Mouse (Mus musculus) MEL (cell line): ENCODE measurements around the gene Ckap5. TPM values are rescaled to one million over a fixed set of nuclear protein-coding genes. Genes with fewer than 3 reads are reported as not detected.

ENCODE experiments used
- DNase-seq: peaks from one replicate; pipeline ENCODE4 v3.0.0; 2011; ENCODE audit warnings: low read depth, low spot score
- H3K27ac ChIP-seq: 2 replicates; pipeline ENCODE4 v1.5.1; 2012; ENCODE audit warnings: low read depth, mild to moderate bottlenecking, control low read depth, low read length, moderate library complexity; ENCODE audit not compliant: control insufficient read depth
- H3K27me3 ChIP-seq, 2 experiments: fragments of 150-350 bp in 1 of 2; sonication (generic) in 1 of 2; 2 replicates each; pipeline ENCODE4 v1.6.1; 2012; ENCODE audit warnings: low read length in 2 of 2, mild to moderate bottlenecking in 2 of 2, improper control_type of control experiment in 1 of 2, moderate library complexity in 1 of 2; ENCODE audit not compliant: insufficient read depth in 2 of 2, control insufficient read depth in 1 of 2
- H3K36me3 ChIP-seq, 2 experiments: 2 replicates each; pipeline ENCODE4 v1.6.1; 2012 to 2014; ENCODE audit warnings: low read length in 2 of 2, improper control_type of control experiment in 1 of 2, inconsistent platforms in 1 of 2, mild to moderate bottlenecking in 1 of 2; ENCODE audit not compliant: insufficient read depth in 2 of 2, control insufficient read depth in 1 of 2
- H3K4me1 ChIP-seq, 2 experiments: fragments of 150-350 bp in 1 of 2; sonication (generic) in 1 of 2; 2 replicates each; pipeline ENCODE4 v1.6.1; 2012; ENCODE audit warnings: low read length in 2 of 2, improper control_type of control experiment in 1 of 2, mild to moderate bottlenecking in 1 of 2; ENCODE audit not compliant: insufficient read depth in 2 of 2, control insufficient read depth in 1 of 2
- H3K4me3 ChIP-seq, 2 experiments: fragments of 150-350 bp in 1 of 2; sonication (generic) in 1 of 2; 2 replicates each; pipeline ENCODE4 v1.5.1; 2012; ENCODE audit warnings: low read depth in 2 of 2, low read length in 2 of 2, mild to moderate bottlenecking in 2 of 2, moderate library complexity in 2 of 2, control low read depth in 1 of 2, improper control_type of control experiment in 1 of 2; ENCODE audit not compliant: control insufficient read depth in 1 of 2, insufficient read depth in 1 of 2
- H3K79me2 ChIP-seq: 2 replicates; pipeline ENCODE4 v1.6.1; 2012; ENCODE audit warnings: mild to moderate bottlenecking, low read length, moderate library complexity; ENCODE audit not compliant: control insufficient read depth, poor library complexity, insufficient read depth
- H3K9ac ChIP-seq: 2 replicates; pipeline ENCODE4 v1.6.1; 2012; ENCODE audit warnings: low read depth, mild to moderate bottlenecking, control low read depth, low read length, moderate library complexity; ENCODE audit not compliant: control insufficient read depth, poor library complexity, severe bottlenecking
- H3K9me3 ChIP-seq: fragments of 150-350 bp; sonication (generic); replicated peaks from 2 replicates; pipeline ENCODE4 v1.6.1; 2012; ENCODE audit warnings: mild to moderate bottlenecking, low read length, improper control_type of control experiment, moderate library complexity; ENCODE audit not compliant: insufficient read depth
- CHD1 ChIP-seq: IDR thresholded peaks from 2 replicates; pipeline ENCODE4 v1.6.1; 2012; ENCODE audit warnings: low read depth, mild to moderate bottlenecking, inconsistent platforms, low read length, improper control_type of control experiment
- CTCF ChIP-seq, 3 experiments: IDR thresholded peaks in 2 of 3; conservative IDR thresholded peaks in 1 of 3; 2 replicates each; pipeline ENCODE4 v1.5.1; 2011 to 2012; ENCODE audit warnings: low read length in 3 of 3, low read depth in 2 of 3, mild to moderate bottlenecking in 2 of 3, improper control_type of control experiment in 1 of 3, inconsistent platforms in 1 of 3, mixed read lengths in 1 of 3, moderate library complexity in 1 of 3; ENCODE audit not compliant: control insufficient read depth in 1 of 3, insufficient read depth in 1 of 3, poor library complexity in 1 of 3, severe bottlenecking in 1 of 3
- E2F4 ChIP-seq: IDR thresholded peaks from 2 replicates; pipeline ENCODE4 v1.6.1; 2011; ENCODE audit warnings: low read depth, low read length, improper control_type of control experiment, borderline replicate concordance
- ELF1 ChIP-seq: IDR thresholded peaks from 2 replicates; pipeline ENCODE4 v1.6.1; 2014; ENCODE audit warnings: low read depth, mild to moderate bottlenecking, inconsistent platforms, low read length, improper control_type of control experiment, moderate library complexity
- ETS1 ChIP-seq: IDR thresholded peaks from 2 replicates; pipeline ENCODE4 v1.6.1; 2012; ENCODE audit warnings: low read depth, mild to moderate bottlenecking, inconsistent platforms, low read length, improper control_type of control experiment, moderate library complexity
- GATA1 ChIP-seq: IDR thresholded peaks from 2 replicates; pipeline ENCODE4 v1.6.1; 2011; ENCODE audit warnings: low read depth, low read length, improper control_type of control experiment
- HCFC1 ChIP-seq: IDR thresholded peaks from 2 replicates; pipeline ENCODE4 v1.6.1; 2012; ENCODE audit warnings: low read depth, mild to moderate bottlenecking, inconsistent platforms, low read length, improper control_type of control experiment, moderate library complexity
- JUND ChIP-seq: IDR thresholded peaks from 2 replicates; pipeline ENCODE4 v1.6.1; 2011; ENCODE audit warnings: low read depth, mild to moderate bottlenecking, improper control_type of control experiment, low read length
- KAT2A ChIP-seq: conservative IDR thresholded peaks from 2 replicates; pipeline ENCODE4 v1.6.1; 2012; ENCODE audit warnings: low read depth, low read length, improper control_type of control experiment, inconsistent platforms
- MAFK ChIP-seq: IDR thresholded peaks from 2 replicates; pipeline ENCODE4 v1.6.1; 2011; ENCODE audit warnings: low read depth, mild to moderate bottlenecking, low read length, improper control_type of control experiment, borderline replicate concordance
- MAZ ChIP-seq: IDR thresholded peaks from 2 replicates; pipeline ENCODE4 v1.6.1; 2012; ENCODE audit warnings: low read depth, mild to moderate bottlenecking, inconsistent platforms, low read length, improper control_type of control experiment
- MXI1 ChIP-seq: IDR thresholded peaks from 2 replicates; pipeline ENCODE4 v1.6.1; 2011; ENCODE audit warnings: mild to moderate bottlenecking, low read depth, low read length, improper control_type of control experiment
- MYC ChIP-seq: IDR thresholded peaks from 2 replicates; pipeline ENCODE4 v1.6.1; 2011; ENCODE audit warnings: low read depth, mild to moderate bottlenecking, low read length, improper control_type of control experiment, moderate library complexity
- NELFE ChIP-seq: IDR thresholded peaks from 2 replicates; pipeline ENCODE4 v1.6.1; 2011; ENCODE audit warnings: low read depth, low read length, improper control_type of control experiment
- NRF1 ChIP-seq: IDR thresholded peaks from 2 replicates; pipeline ENCODE4 v1.6.1; 2014; ENCODE audit warnings: low read depth, mild to moderate bottlenecking, inconsistent platforms, low read length, improper control_type of control experiment, moderate library complexity; ENCODE audit not compliant: poor library complexity, insufficient read depth, severe bottlenecking
- POLR2A ChIP-seq, 2 experiments: IDR thresholded peaks; 2 replicates each; pipeline ENCODE4 v1.6.1; 2011 to 2012; ENCODE audit warnings: low read length in 2 of 2, mild to moderate bottlenecking in 2 of 2, control low read depth in 1 of 2, improper control_type of control experiment in 1 of 2, low read depth in 1 of 2, moderate library complexity in 1 of 2; ENCODE audit not compliant: control insufficient read depth in 1 of 2, insufficient read depth in 1 of 2, poor library complexity in 1 of 2
- POLR2AphosphoS5 ChIP-seq: IDR thresholded peaks from 2 replicates; pipeline ENCODE4 v1.6.1; 2012; ENCODE audit warnings: low read depth, borderline replicate concordance, mild to moderate bottlenecking, inconsistent platforms, low read length, moderate library complexity, mixed read lengths
- RAD21 ChIP-seq: IDR thresholded peaks from 2 replicates; pipeline ENCODE4 v1.6.1; 2011; ENCODE audit warnings: mild to moderate bottlenecking, low read depth, low read length, improper control_type of control experiment
- RCOR1 ChIP-seq: IDR thresholded peaks from 2 replicates; pipeline ENCODE4 v1.6.1; 2012; ENCODE audit warnings: low read depth, mild to moderate bottlenecking, inconsistent platforms, low read length, improper control_type of control experiment
- SIN3A ChIP-seq: IDR thresholded peaks from 2 replicates; pipeline ENCODE4 v1.6.1; 2012; ENCODE audit warnings: low read length, improper control_type of control experiment, inconsistent platforms
- SMC3 ChIP-seq: IDR thresholded peaks from 2 replicates; pipeline ENCODE4 v1.6.1; 2011; ENCODE audit warnings: low read depth, low read length, improper control_type of control experiment
- TBP ChIP-seq: IDR thresholded peaks from 2 replicates; pipeline ENCODE4 v1.8.0; 2011; ENCODE audit warnings: low read depth, low read length, improper control_type of control experiment
- TCF12 ChIP-seq: IDR thresholded peaks from 2 replicates; pipeline ENCODE4 v1.6.1; 2014; ENCODE audit warnings: low read depth, mild to moderate bottlenecking, inconsistent platforms, low read length, improper control_type of control experiment, moderate library complexity
- USF1 ChIP-seq: IDR thresholded peaks from 2 replicates; pipeline ENCODE4 v1.6.1; 2014; ENCODE audit warnings: low read depth, mild to moderate bottlenecking, inconsistent platforms, low read length, improper control_type of control experiment, moderate library complexity
- USF2 ChIP-seq, 2 experiments: IDR thresholded peaks; 2 replicates each; pipeline ENCODE4 v1.6.1; 2011 to 2012; ENCODE audit warnings: improper control_type of control experiment in 2 of 2, low read length in 2 of 2, borderline replicate concordance in 1 of 2, inconsistent platforms in 1 of 2, low read depth in 1 of 2, mild to moderate bottlenecking in 1 of 2; ENCODE audit not compliant: insufficient read depth in 1 of 2
- ZC3H11A ChIP-seq: IDR thresholded peaks from 2 replicates; pipeline ENCODE4 v1.6.1; 2012; ENCODE audit warnings: low read depth, mild to moderate bottlenecking, inconsistent platforms, low read length, improper control_type of control experiment
- ZMIZ1 ChIP-seq: IDR thresholded peaks from 2 replicates; pipeline ENCODE4 v1.6.1; 2012; ENCODE audit warnings: low read depth, mild to moderate bottlenecking, inconsistent platforms, low read length, improper control_type of control experiment, moderate library complexity
- polyA plus RNA-seq, 2 experiments: library from polyadenylated mRNA; stranded (reverse) in 1 of 2; unstranded in 1 of 2; fragments of >175 nt in 1 of 2; fragments of >200 nt in 1 of 2; gene quantifications; 2 replicates each; pipeline versions ENCODE4 v1.2.1 to v1.2.4; 2012; ENCODE audit warnings: low replicate concordance in 2 of 2, low read depth in 1 of 2; ENCODE audit not compliant: insufficient read length in 2 of 2, insufficient read depth in 1 of 2, missing spikeins in 1 of 2
- total RNA-seq: library from RNA; depleted of rRNA; stranded (reverse); fragments of 300-350 nt; gene quantifications from 2 replicates; pipeline ENCODE4 v1.2.3, GENCODE M21; 2012

Ckap5 gene
- total and polyA plus RNA-seq, 3 experiments = 44.0 to 57.1 (median 45.3) TPM

DNA sequence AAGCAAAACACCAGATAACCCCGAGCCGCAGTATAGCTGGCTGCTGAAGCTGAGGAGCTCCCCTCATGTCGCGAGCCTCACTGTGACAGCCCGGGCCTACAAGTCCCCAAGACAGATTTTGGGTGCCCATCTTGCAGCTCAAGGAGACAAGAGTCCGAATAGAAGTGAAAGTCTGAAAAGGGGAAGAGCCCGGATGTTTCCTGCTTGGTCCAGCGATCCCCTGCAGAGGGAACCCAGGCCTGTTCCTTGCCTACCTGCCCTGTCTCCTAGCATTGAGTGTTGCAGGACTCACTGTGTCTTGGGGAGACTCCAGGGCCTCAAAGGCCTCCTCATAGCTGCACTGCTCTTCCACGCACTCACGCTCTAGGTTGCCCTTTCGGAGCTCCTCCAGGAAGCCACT lies 108.9 kb downstream of the Ckap5 start:
- Histone ChIP-seq H3K4me3 (peak overlapping the region in 1 of 2 experiments; percentile 3; a peak in 1 of 4 replicates), H3K79me2 (no peaks in the 10 kb centered on the region), H3K27me3 (no peaks in the 10 kb centered on the region), H3K9me3 (no peaks in the 10 kb centered on the region), H3K4me1 (peaks cover 15 to 17% of the 10 kb centered on the region in 2 experiments), H3K36me3 (peaks cover 0 to 12% of the 10 kb centered on the region in 2 experiments; a peak in 2 of 4 replicates), H3K27ac (peak overlapping the region; percentile 57), H3K9ac (no peak overlapping the region; the same call in 1 of the 2 replicates)
- TF ChIP-seq MYC (no peak), MAFK (no peak), RAD21 (no peak), RCOR1 (no peak), GATA1 (no peak), MAZ (no peak), ETS1 (no peak), SMC3 (no peak), E2F4 (no peak), POLR2A (IDR thresholded peaks at IDR 0.05; ENCODE audit: control insufficient read depth in 1 of 2, insufficient read depth in 1 of 2, low read depth in 1 of 2, low read length in 2 of 2, poor library complexity in 1 of 2) (no peak), JUND (no peak), POLR2AphosphoS5 (no peak), NELFE (no peak), NRF1 (no peak), ELF1 (no peak), CHD1 (no peak)
- DNase-seq = no peak

DNA sequence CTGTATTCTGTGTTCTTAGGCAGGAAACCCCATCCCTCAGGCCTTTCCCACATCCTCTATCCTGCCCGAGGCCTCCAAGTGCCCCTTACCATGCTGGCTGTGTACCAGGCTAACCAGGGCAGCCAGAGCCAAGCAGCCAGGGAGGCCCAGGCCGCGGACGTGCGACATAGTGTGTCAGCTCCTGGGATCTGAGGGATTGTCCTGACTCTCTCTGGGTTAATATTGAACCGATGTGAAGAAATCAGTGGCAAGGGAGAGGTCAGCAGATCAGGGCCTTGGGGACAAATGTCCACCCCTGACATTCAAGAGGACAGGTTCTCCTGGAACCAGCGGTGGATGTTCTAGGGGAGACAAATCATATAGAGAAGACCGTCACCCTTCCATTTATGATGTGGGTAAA lies 109.7 kb downstream of the Ckap5 start, which contains the start of gene F2:
Gene F2 (minus strand): TSS at position 186 of the 400 bp plus-strand sequence.
- no peak for DNase-seq
- H3K36me3 ChIP-seq = peaks cover 0 to 12% of the 10 kb centered on the region in 2 experiments; a peak in 2 of 4 replicates
- peak within 1 kb of the TSS; percentile 3 to 32; a peak in 2 of 4 replicates for H3K4me3 ChIP-seq
- H3K9me3 ChIP-seq = no peaks in the 10 kb centered on the region
- H3K27ac ChIP-seq = peak within 1 kb of the TSS; percentile 57
- no peaks in the 10 kb centered on the region for H3K27me3 ChIP-seq
- no peak for TF ChIP-seq TBP
- no peak for TF ChIP-seq GATA1
- no peak for TF ChIP-seq USF1
- TF ChIP-seq RAD21 = no peak
- no peak for TF ChIP-seq TCF12
- no peak for TF ChIP-seq USF2 (IDR thresholded peaks at IDR 0.05; ENCODE audit: borderline replicate concordance in 1 of 2, insufficient read depth in 1 of 2, low read depth in 1 of 2, low read length in 2 of 2)
- TF ChIP-seq HCFC1 = no peak
- no peak for TF ChIP-seq JUND
- TF ChIP-seq POLR2AphosphoS5 = no peak
- no peak for TF ChIP-seq E2F4
- no peak for TF ChIP-seq MXI1
- TF ChIP-seq KAT2A = no peak
- TF ChIP-seq CTCF (IDR thresholded peaks at IDR 0.05 in 2 of 3, conservative IDR thresholded peaks at IDR 0.05 in 1 of 3; ENCODE audit: control insufficient read depth in 1 of 3, insufficient read depth in 1 of 3, low read depth in 2 of 3, low read length in 3 of 3, poor library complexity in 1 of 3, severe bottlenecking in 1 of 3) = no peak
- TF ChIP-seq ZC3H11A = no peak
- TF ChIP-seq SIN3A = no peak
- TF ChIP-seq ZMIZ1 = no peak
- no peak for TF ChIP-seq ELF1
- no peaks in the 10 kb centered on the region for H3K79me2 ChIP-seq
- peaks cover 15 to 17% of the 10 kb centered on the region in 2 experiments for H3K4me1 ChIP-seq
- H3K9ac ChIP-seq = peak within 1 kb of the TSS; percentile 49; the same call in 1 of the 2 replicates
